Comparison of ENCODE assay signal across 21 mouse cellular contexts in genomic region chr7:65082778-65083091, GRCm38 (mm10).
DNase-seq lines count a peak whose midpoint lies in the region; ATAC-seq and TF ChIP-seq lines count a peak whose summit lies in the region.
"Had no signal": no experiment of that assay in that cellular context is flagged by ENCODE, and none has a peak within 500 bp of the region (broad histone marks: within the 10 kb centered on the region; RNA-seq: fewer than 3 reads in every experiment).

No protein-coding gene starts in this region.

- H3K9ac ChIP-seq in heart, embryonic 16.5 days (ENCODE audit: low read length): no peak overlapping the region
- H3K9ac ChIP-seq in lung, embryonic 15.5 days: no peak overlapping the region
- H3K9ac ChIP-seq in intestine, postnatal 0 days (ENCODE audit: low read depth, low read length): no peak overlapping the region
- H3K9ac ChIP-seq: forebrain, embryonic 13.5 days; hindbrain, embryonic 13.5 days had no signal

- H3K4me3 ChIP-seq in heart, embryonic 16.5 days (ENCODE audit: low read length): no peak overlapping the region
- H3K4me3 ChIP-seq in lung, embryonic 15.5 days: no peak overlapping the region
- H3K4me3 ChIP-seq in intestine, postnatal 0 days (ENCODE audit: low read depth, low read length): no peak overlapping the region
- H3K4me3 ChIP-seq: forebrain, embryonic 13.5 days; gastrocnemius, adult 2 months; hindbrain, embryonic 13.5 days had no signal

- peaks cover 2% of the 10 kb centered on the region for H3K4me1 ChIP-seq in heart, embryonic 16.5 days (ENCODE audit: control insufficient read depth, insufficient read depth, low read length)
- peaks cover 6% of the 10 kb centered on the region; the same call in 1 of the 2 replicates for H3K4me1 ChIP-seq in lung, embryonic 15.5 days
- H3K4me1 ChIP-seq in intestine, postnatal 0 days (replicated peaks; ENCODE audit: control insufficient read depth, insufficient read depth, low read length): no peaks in the 10 kb centered on the region

- DNase-seq in heart, adult 11 months: peak; percentile 51
- DNase-seq in heart, postnatal 36 days: no peak
- DNase-seq in heart, postnatal 25 days (ENCODE audit: low spot score): no peak
- no peak for DNase-seq in lung, postnatal 25 days (ENCODE audit: low spot score)
- peak; percentile 14 for DNase-seq in Muller cell, postnatal 12 days (ENCODE audit: inconsistent ontology term)
- DNase-seq: adrenal gland, adult 2 months; adrenal gland, postnatal 36 days; cerebellum, adult 2 months; cerebellum, postnatal 10 days; gastrocnemius, adult 2 months; gastrocnemius, postnatal 25 days; heart, postnatal 4 days; kidney, adult 11 months; kidney, adult 9 months had no signal

- H3K27ac ChIP-seq in heart, embryonic 16.5 days (ENCODE audit: low read length): no peak overlapping the region
- H3K27ac ChIP-seq in lung, embryonic 15.5 days: no peak overlapping the region
- H3K27ac ChIP-seq in intestine, postnatal 0 days (ENCODE audit: low read depth, low read length): no peak overlapping the region
- H3K27ac ChIP-seq: forebrain, embryonic 13.5 days; gastrocnemius, adult 2 months had no signal

- H3K9me3 ChIP-seq in heart, embryonic 16.5 days (replicated peaks; ENCODE audit: control insufficient read depth, low read length): no peaks in the 10 kb centered on the region
- H3K9me3 ChIP-seq in lung, embryonic 15.5 days: no peaks in the 10 kb centered on the region
- no peaks in the 10 kb centered on the region for H3K9me3 ChIP-seq in intestine, postnatal 0 days (ENCODE audit: control insufficient read depth)
- H3K9me3 ChIP-seq: forebrain, embryonic 13.5 days; hindbrain, embryonic 13.5 days had no signal

- H3K4me2 ChIP-seq in heart, embryonic 16.5 days (ENCODE audit: low read depth, low read length): no peak overlapping the region
- H3K4me2 ChIP-seq in lung, embryonic 15.5 days: no peak overlapping the region
- no peak overlapping the region for H3K4me2 ChIP-seq in intestine, postnatal 0 days (replicated peaks; ENCODE audit: low read depth)
- H3K4me2 ChIP-seq: forebrain, embryonic 13.5 days; hindbrain, embryonic 13.5 days had no signal

- peak; percentile 52; the same call in 1 of the 2 replicates for ATAC-seq in heart, embryonic 16.5 days (replicated peaks; ENCODE audit: extremely low read depth, insufficient read depth, low FRiP score)
- ATAC-seq in lung, embryonic 15.5 days (ENCODE audit: borderline replicate concordance, extremely low read depth, low FRiP score, low TSS enrichment): peak; percentile 14; the same call in 1 of the 2 replicates
- no peak for ATAC-seq in intestine, postnatal 0 days
- ATAC-seq: forebrain, embryonic 13.5 days; inflammation-experienced regulatory T-cells, adult 6 months had no signal

- H3K27me3 ChIP-seq in heart, embryonic 16.5 days (ENCODE audit: control insufficient read depth, insufficient read depth, low read length): no peaks in the 10 kb centered on the region
- H3K27me3 ChIP-seq in lung, embryonic 15.5 days: no peaks in the 10 kb centered on the region
- H3K27me3 ChIP-seq in intestine, postnatal 0 days (replicated peaks; ENCODE audit: control insufficient read depth, insufficient read depth, low read length): no peaks in the 10 kb centered on the region
- H3K27me3 ChIP-seq: CH12.LX; forebrain, embryonic 13.5 days; hindbrain, embryonic 13.5 days had no signal

- no peaks in the 10 kb centered on the region for H3K36me3 ChIP-seq in heart, embryonic 16.5 days (ENCODE audit: control insufficient read depth, insufficient read depth)
- no peaks in the 10 kb centered on the region for H3K36me3 ChIP-seq in lung, embryonic 15.5 days
- H3K36me3 ChIP-seq in intestine, postnatal 0 days (ENCODE audit: control insufficient read depth, insufficient read depth): no peaks in the 10 kb centered on the region
- H3K36me3 ChIP-seq: hindbrain, embryonic 13.5 days had no signal

- intact Hi-C loops in heart, postnatal 36 days (cut with DNase I): no loop called here
- intact Hi-C loops in heart, postnatal 25 days (cut with DNase I): no loop called here

- TF ChIP-seq CTCF in intestine, postnatal 0 days (IDR thresholded peaks at IDR 0.05; ENCODE audit: low read depth): no peak

- WGBS in heart, embryonic 16.5 days: 12% methylated on average over 3 of the region's 3 CpGs
- WGBS in lung, embryonic 15.5 days: 28% methylated on average over 3 of the region's 3 CpGs
- WGBS in intestine, postnatal 0 days: 38% methylated on average over 3 of the region's 3 CpGs

Comparison
In these comparisons a context has a peak if more than half of its experiments do, and no peak if none do; other contexts are left out.
1. DNase-seq: peak in heart, adult 11 months (single experiment) and Muller cell, postnatal 12 days (single experiment); none in heart, postnatal 36 days (0 of 2), heart, postnatal 25 days (single experiment) and lung, postnatal 25 days (single experiment).